20 mouse cellular contexts compared by ENCODE assay signal in the genomic region with DNA sequence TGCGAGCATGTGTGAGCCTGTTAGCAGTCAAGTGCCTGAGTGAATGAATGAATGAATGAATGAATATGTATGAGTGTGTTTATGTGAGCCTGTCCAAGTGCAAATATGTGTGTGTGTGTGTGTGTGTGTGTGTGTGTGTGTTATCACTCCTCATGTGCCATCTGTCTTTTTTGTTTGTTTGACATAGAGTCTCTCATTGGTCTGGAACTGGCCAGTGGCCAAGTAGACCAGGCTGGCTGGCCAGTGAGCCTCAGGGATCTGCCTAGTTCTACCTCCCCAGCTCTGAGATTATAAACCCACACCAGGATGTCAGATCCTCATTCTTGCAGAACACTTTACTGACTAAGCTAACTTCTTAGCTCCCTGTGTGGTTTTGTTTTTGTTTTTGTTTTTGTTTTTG. TPM values are rescaled to one million over a fixed set of nuclear protein-coding genes. Genes with fewer than 3 reads are reported as not detected.
DNase-seq lines count a peak whose midpoint lies in the region; ATAC-seq lines count a peak whose summit lies in the region.
"Had no signal": no experiment of that assay in that cellular context is flagged by ENCODE, and none has a peak within 500 bp of the region (broad histone marks: within the 10 kb centered on the region; RNA-seq: fewer than 3 reads in every experiment).

No protein-coding gene starts in this region.

- no peak overlapping the region for H3K27ac ChIP-seq in forebrain, embryonic 13.5 days
- no peak overlapping the region for H3K27ac ChIP-seq in forebrain, embryonic 11.5 days (ENCODE audit: low read depth, low read length)
- no peak overlapping the region for H3K27ac ChIP-seq in hindbrain, embryonic 14.5 days
- H3K27ac ChIP-seq in midbrain, embryonic 16.5 days (ENCODE audit: low read length): no peak overlapping the region
- H3K27ac ChIP-seq: embryonic facial prominence, embryonic 12.5 days; gastrocnemius, adult 2 months; kidney, embryonic 15.5 days; limb, embryonic 13.5 days; liver, embryonic 15.5 days; neural tube, embryonic 15.5 days had no signal

- no peaks in the 10 kb centered on the region for H3K9me3 ChIP-seq in forebrain, embryonic 13.5 days (replicated peaks)
- no peaks in the 10 kb centered on the region for H3K9me3 ChIP-seq in forebrain, embryonic 11.5 days (ENCODE audit: control insufficient read depth, low read length)
- H3K9me3 ChIP-seq in hindbrain, embryonic 14.5 days (ENCODE audit: control insufficient read depth, low read length): no peaks in the 10 kb centered on the region
- H3K9me3 ChIP-seq in midbrain, embryonic 16.5 days (replicated peaks; ENCODE audit: control insufficient read depth, low read length, poor library complexity, severe bottlenecking): no peaks in the 10 kb centered on the region
- H3K9me3 ChIP-seq: embryonic facial prominence, embryonic 12.5 days; G1E; kidney, embryonic 15.5 days; limb, embryonic 13.5 days; liver, embryonic 15.5 days; neural tube, embryonic 15.5 days had no signal

- H3K4me3 ChIP-seq in forebrain, embryonic 13.5 days: no peak overlapping the region
- no peak overlapping the region for H3K4me3 ChIP-seq in forebrain, embryonic 11.5 days (ENCODE audit: low read depth, low read length)
- H3K4me3 ChIP-seq in hindbrain, embryonic 14.5 days (replicated peaks; ENCODE audit: low read length): no peak overlapping the region
- H3K4me3 ChIP-seq in midbrain, embryonic 16.5 days (ENCODE audit: low read depth, low read length): no peak overlapping the region
- H3K4me3 ChIP-seq: embryonic facial prominence, embryonic 12.5 days; gastrocnemius, adult 2 months; kidney, embryonic 15.5 days; limb, embryonic 13.5 days; liver, embryonic 15.5 days; myocyte; neural tube, embryonic 15.5 days had no signal

- 100% methylated on average over 1 of the region's 1 CpGs for WGBS in forebrain, embryonic 13.5 days
- WGBS in forebrain, embryonic 11.5 days: 84% methylated on average over 1 of the region's 1 CpGs
- WGBS in hindbrain, embryonic 14.5 days: 89% methylated on average over 1 of the region's 1 CpGs
- 96% methylated on average over 1 of the region's 1 CpGs for WGBS in midbrain, embryonic 16.5 days

- H3K9ac ChIP-seq in forebrain, embryonic 13.5 days: no peak overlapping the region
- H3K9ac ChIP-seq in forebrain, embryonic 11.5 days (ENCODE audit: low read length): no peak overlapping the region
- no peak overlapping the region for H3K9ac ChIP-seq in hindbrain, embryonic 14.5 days
- H3K9ac ChIP-seq in midbrain, embryonic 16.5 days (ENCODE audit: low read depth, low read length): no peak overlapping the region
- H3K9ac ChIP-seq: embryonic facial prominence, embryonic 12.5 days; kidney, embryonic 15.5 days; limb, embryonic 13.5 days; liver, embryonic 15.5 days; neural tube, embryonic 15.5 days had no signal

- ATAC-seq in forebrain, embryonic 13.5 days: peak; percentile 21; the same call in 1 of the 2 replicates
- ATAC-seq in forebrain, embryonic 11.5 days (replicated peaks; ENCODE audit: low FRiP score): no peak
- no peak for ATAC-seq in hindbrain, embryonic 14.5 days (ENCODE audit: low FRiP score)
- no peak for ATAC-seq in midbrain, embryonic 16.5 days
- ATAC-seq: CD4-positive, CD25-positive, alpha-beta regulatory T cell, adult 4 months; inflammation-experienced regulatory T-cells, adult 6 months had no signal

- H3K27me3 ChIP-seq in forebrain, embryonic 13.5 days: no peaks in the 10 kb centered on the region
- H3K27me3 ChIP-seq in forebrain, embryonic 11.5 days (ENCODE audit: control insufficient read depth, insufficient read depth, low read length): no peaks in the 10 kb centered on the region
- H3K27me3 ChIP-seq in hindbrain, embryonic 14.5 days (ENCODE audit: control insufficient read depth, insufficient read depth, low read length): no peaks in the 10 kb centered on the region
- no peaks in the 10 kb centered on the region for H3K27me3 ChIP-seq in midbrain, embryonic 16.5 days (ENCODE audit: control insufficient read depth, insufficient read depth, low read depth, low read length)
- H3K27me3 ChIP-seq: embryonic facial prominence, embryonic 12.5 days; kidney, embryonic 15.5 days; limb, embryonic 13.5 days; liver, embryonic 15.5 days; neural tube, embryonic 15.5 days had no signal

- H3K36me3 ChIP-seq in forebrain, embryonic 13.5 days (ENCODE audit: poor library complexity, severe bottlenecking): peaks cover 50% of the 10 kb centered on the region
- H3K36me3 ChIP-seq in forebrain, embryonic 11.5 days (ENCODE audit: control insufficient read depth, insufficient read depth, low read length): no peaks in the 10 kb centered on the region; the same call in 1 of the 2 replicates
- H3K36me3 ChIP-seq in hindbrain, embryonic 14.5 days (replicated peaks; ENCODE audit: control insufficient read depth, insufficient read depth): peaks cover 50% of the 10 kb centered on the region
- peaks cover 23% of the 10 kb centered on the region for H3K36me3 ChIP-seq in midbrain, embryonic 16.5 days (ENCODE audit: control insufficient read depth, insufficient read depth, low read length)

- H3K4me1 ChIP-seq in forebrain, embryonic 13.5 days: no peaks in the 10 kb centered on the region
- no peaks in the 10 kb centered on the region for H3K4me1 ChIP-seq in forebrain, embryonic 11.5 days (replicated peaks; ENCODE audit: control insufficient read depth, insufficient read depth, low read length)
- H3K4me1 ChIP-seq in hindbrain, embryonic 14.5 days (replicated peaks; ENCODE audit: control insufficient read depth, insufficient read depth, low read length): no peaks in the 10 kb centered on the region
- no peaks in the 10 kb centered on the region for H3K4me1 ChIP-seq in midbrain, embryonic 16.5 days (ENCODE audit: control insufficient read depth, insufficient read depth, low read length)
- H3K4me1 ChIP-seq: embryonic facial prominence, embryonic 12.5 days; kidney, embryonic 15.5 days; limb, embryonic 13.5 days; liver, embryonic 15.5 days; neural tube, embryonic 15.5 days had no signal

- no peak overlapping the region for H3K4me2 ChIP-seq in forebrain, embryonic 13.5 days
- no peak overlapping the region for H3K4me2 ChIP-seq in forebrain, embryonic 11.5 days (ENCODE audit: low read depth, low read length, severe bottlenecking)
- H3K4me2 ChIP-seq in hindbrain, embryonic 14.5 days (replicated peaks): no peak overlapping the region
- H3K4me2 ChIP-seq in midbrain, embryonic 16.5 days (ENCODE audit: low read length): no peak overlapping the region
- H3K4me2 ChIP-seq: embryonic facial prominence, embryonic 12.5 days; kidney, embryonic 15.5 days; limb, embryonic 13.5 days; liver, embryonic 15.5 days; neural tube, embryonic 15.5 days had no signal

- no peak for DNase-seq in forebrain, embryonic 11.5 days (ENCODE audit: low spot score)
- DNase-seq in kidney, postnatal 25 days: peak; percentile 38 to 52
- no peak for DNase-seq in kidney, adult 18-20 months
- peak; percentile 72 for DNase-seq in brain, adult 2 months (ENCODE audit: low read depth, low spot score)
- peak; percentile 58 for DNase-seq in cerebellum, adult 9-10 months
- DNase-seq in hindbrain, embryonic 14.5 days (ENCODE audit: low spot score): no peak
- DNase-seq: gastrocnemius, adult 2 months; lung, postnatal 14 days; thymus, postnatal 36 days had no signal

RNA-seq across cellular contexts. Expression of gene Map3k13, which starts 10.1 kb away (rescaled TPM):
- polyA plus RNA-seq in forebrain, embryonic 13.5 days (2015; fragmentation: Nextera tagmentation; extraction: Ambion mirVana): 4.3 and 4.5 TPM in 2 replicates
- 3.5 TPM in 2 replicates for polyA plus RNA-seq in forebrain, embryonic 11.5 days (2014; fragmentation: Nextera tagmentation; extraction: Ambion mirVana)
- 8.3 and 8.5 TPM in 2 replicates for polyA plus RNA-seq in hindbrain, embryonic 14.5 days (2014; fragmentation: Nextera tagmentation; extraction: Ambion mirVana)
- 6.4 TPM in 2 replicates for polyA plus RNA-seq in midbrain, embryonic 16.5 days (2015; fragmentation: Nextera tagmentation; extraction: Ambion mirVana)

RNA-seq across cellular contexts. Expression of gene Ehhadh, which starts 16.7 kb away (rescaled TPM):
- 0.59 and 0.61 TPM in 2 replicates for polyA plus RNA-seq in forebrain, embryonic 13.5 days (2015; fragmentation: Nextera tagmentation; extraction: Ambion mirVana)
- 1.5 and 2.1 TPM in 2 replicates for polyA plus RNA-seq in forebrain, embryonic 11.5 days (2014; fragmentation: Nextera tagmentation; extraction: Ambion mirVana)
- polyA plus RNA-seq in hindbrain, embryonic 14.5 days (2014; fragmentation: Nextera tagmentation; extraction: Ambion mirVana): 2.0 and 2.2 TPM in 2 replicates
- polyA plus RNA-seq in midbrain, embryonic 16.5 days (2015; fragmentation: Nextera tagmentation; extraction: Ambion mirVana): 1.8 and 1.9 TPM in 2 replicates

Comparison
In these comparisons a context has a peak if more than half of its experiments do, and no peak if none do; other contexts are left out.
1. DNase-seq: peak in kidney, postnatal 25 days (2 of 2), brain, adult 2 months (single experiment) and cerebellum, adult 9-10 months (single experiment); none in forebrain, embryonic 11.5 days (single experiment), kidney, adult 18-20 months (single experiment) and hindbrain, embryonic 14.5 days (single experiment).